Mouse (Mus musculus) bone marrow macrophage, adult 2 months (primary cell): Measurements from ENCODE around the gene Gpr132.

Experiments used
- CTCF ChIP-seq: IDR thresholded peaks from 2 replicates; pipeline ENCODE4 v1.5.1; 2012; ENCODE audit warnings: low read depth, mild to moderate bottlenecking, low read length, moderate library complexity
- POLR2A ChIP-seq: IDR thresholded peaks from 2 replicates; pipeline ENCODE4 v1.6.1; 2012; ENCODE audit warnings: mild to moderate bottlenecking, low read depth, low read length, borderline replicate concordance

GRCm38 (mm10) chr12:112897522-112898212 is 29.6 kb upstream of the Gpr132 start:
- TF ChIP-seq POLR2A: no peak
- TF ChIP-seq CTCF: no peak
